Mouse (Mus musculus) left cerebral cortex, adult 11 months (tissue): ENCODE data around the gene Tmem69.

Experiments
- DNase-seq: peaks from one replicate; pipeline ENCODE4 v3.0.0; 2022; ENCODE audit warnings: low spot score

The Tmem69 gene

DNA sequence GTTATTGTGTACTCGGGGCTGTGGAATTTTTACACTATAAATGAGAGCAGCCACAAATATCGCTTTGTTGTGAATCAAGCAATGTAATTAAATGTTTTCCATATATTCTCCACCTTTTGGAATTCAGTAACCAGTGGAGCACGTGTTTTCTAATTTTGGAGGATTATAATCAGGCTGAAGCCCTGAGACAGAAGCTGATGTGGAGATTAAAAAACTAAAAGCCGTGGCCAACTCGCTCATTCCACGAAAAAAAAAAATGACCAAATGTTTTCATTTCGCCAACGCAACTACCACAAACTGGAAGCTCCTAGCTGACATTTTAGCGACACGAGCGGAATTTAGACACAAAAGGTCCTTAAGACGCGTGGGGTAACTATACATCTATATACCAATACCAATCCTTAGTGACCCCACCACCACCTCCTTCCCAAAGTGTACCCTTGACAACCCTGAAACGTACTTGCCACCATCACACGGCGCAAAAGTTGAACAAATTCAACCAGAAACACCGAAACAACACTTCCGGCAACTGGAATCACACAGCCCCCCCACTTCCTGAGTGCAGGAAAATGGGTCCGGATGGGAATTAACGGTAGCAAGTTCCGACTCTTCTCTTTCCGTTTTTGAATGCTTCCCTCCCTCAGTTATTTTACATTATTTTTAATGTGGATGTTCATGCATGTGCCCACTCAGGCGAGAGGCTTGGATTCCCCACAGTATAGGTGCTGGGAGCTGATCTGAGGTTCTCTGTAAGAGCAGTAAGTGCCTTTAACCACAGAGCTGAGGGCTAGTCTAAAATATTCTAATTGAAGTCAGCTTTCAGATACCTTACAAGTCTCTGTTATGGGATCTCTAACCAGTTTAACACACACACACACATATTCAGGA lies at the start of gene Tmem69:
TSS of gene Tmem69 (minus strand) at position 524 of the 888 bp plus-strand sequence.
- peak; percentile 59 for DNase-seq

DNA sequence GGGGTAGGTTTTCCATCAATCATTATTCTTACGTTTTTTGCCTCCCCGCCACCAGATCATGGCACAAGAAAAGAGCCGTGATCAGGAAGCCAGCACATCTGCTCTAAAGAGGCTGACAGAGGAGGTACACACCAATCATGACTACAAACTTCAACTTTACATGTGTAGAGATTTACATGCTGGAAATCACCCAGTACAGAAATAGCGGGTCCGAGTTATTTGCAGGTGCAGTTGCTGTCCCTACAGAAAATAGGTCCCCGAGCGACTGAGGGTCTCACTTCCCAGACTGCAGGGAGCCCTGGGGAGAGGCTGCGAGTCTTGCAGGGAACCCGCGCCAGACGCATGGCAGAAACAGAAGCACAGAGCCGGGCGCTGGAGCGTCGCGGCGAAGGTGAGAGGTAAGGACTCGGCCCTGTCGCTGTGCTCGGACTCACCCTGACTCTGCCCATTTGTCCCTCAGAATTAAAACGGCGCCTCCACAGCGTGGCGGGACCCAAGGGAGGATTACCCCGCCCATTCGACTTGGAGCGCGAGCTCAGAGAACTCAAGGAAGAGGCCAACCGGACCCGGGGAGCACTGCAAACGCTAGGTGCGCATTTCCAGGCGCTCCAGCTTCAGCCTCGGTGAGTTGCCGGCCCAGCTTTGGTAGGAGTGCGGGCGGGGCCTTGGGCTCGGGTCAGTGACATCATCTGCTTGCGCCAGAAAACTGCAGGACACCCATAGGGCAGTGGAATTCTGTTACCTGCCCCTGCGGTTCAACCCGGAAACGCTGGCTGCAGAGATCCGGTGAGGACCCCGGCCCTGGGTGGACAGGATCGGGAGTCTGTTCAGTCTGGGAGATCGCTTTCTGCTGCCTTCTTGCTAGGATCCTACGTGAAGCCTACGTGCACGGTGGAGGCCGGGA lies 41.5 kb upstream of the Tmem69 start:
- DNase-seq = peak; percentile 87

DNA sequence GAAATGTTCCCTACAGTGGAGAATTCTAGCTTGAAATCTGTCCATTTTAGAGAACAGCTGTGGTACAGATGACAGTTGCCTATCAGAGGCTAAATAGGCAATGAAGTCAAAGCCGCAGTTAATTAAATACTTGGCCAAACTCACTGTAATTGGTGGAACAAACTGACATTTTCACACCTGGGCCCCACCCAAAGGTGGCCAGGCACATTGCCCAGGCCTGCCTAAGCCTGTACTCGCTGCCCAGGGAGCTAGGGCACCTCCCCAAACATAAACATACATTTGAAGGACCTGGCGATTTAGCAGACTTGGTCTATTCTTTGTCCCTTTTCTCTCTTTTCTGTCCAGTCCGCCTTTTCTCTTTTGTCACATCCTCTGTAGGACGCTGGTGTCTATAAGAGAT lies 40.6 kb upstream of the Tmem69 start, which contains the start of gene Ccdc17:
TSS of gene Ccdc17 (plus strand) at position 276 of the 400 bp plus-strand sequence.
- no peak for DNase-seq

DNA sequence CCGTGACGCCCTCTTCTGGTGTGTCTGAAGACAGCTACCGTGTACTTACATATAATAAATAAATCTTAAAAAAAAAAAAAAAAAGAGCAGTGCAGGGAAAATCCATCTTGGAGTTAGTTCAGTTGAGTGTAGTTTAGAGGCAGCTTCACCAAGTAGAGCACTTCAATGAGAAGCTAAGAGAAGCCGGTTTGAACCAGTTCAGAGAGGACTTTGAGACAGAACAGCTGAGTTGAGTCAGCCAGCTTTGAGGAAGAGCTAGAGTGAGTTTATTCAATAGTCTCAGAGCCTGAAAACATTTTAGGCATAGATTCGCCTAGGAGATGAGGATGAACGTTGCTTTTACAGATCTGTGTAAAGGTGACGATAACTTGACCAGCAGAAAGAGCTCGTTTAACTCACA lies 40.1 kb upstream of the Tmem69 start:
- no peak for DNase-seq

DNA sequence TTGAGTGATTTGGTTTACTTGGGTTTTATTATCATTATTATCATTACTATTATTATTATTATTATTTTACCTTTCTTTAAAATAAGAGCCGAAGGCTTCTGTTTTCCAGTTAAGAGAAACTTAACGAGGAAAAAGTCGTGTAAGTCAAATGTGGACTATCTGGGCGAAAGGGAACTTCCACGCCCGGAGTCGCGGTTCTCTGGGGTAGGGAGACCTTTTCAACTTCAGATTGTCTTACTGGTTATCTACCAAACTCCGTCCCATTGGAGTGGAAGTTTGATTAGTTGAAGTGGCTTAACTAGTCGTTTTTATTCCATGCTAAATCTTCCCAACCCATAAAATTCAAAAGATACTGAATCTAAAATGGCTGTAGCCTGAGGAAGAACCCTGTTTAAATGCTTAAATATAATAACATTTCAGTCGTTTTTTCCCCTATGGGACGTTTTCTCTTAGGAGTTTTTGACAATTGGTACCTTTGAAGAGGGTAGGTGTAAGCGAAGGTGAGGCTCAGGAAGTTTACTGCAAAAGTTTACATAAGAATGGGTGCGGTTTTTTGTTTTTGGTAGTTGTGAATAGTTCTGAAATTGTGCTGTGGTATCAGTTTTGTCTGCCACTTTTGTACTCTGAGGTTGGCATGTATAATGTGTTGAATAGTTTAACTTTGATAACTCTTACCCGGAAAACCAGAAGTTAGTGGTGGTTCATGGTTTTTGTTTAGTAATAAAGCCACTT lies 2.6 kb upstream of the Tmem69 start:
- DNase-seq = no peak

DNA sequence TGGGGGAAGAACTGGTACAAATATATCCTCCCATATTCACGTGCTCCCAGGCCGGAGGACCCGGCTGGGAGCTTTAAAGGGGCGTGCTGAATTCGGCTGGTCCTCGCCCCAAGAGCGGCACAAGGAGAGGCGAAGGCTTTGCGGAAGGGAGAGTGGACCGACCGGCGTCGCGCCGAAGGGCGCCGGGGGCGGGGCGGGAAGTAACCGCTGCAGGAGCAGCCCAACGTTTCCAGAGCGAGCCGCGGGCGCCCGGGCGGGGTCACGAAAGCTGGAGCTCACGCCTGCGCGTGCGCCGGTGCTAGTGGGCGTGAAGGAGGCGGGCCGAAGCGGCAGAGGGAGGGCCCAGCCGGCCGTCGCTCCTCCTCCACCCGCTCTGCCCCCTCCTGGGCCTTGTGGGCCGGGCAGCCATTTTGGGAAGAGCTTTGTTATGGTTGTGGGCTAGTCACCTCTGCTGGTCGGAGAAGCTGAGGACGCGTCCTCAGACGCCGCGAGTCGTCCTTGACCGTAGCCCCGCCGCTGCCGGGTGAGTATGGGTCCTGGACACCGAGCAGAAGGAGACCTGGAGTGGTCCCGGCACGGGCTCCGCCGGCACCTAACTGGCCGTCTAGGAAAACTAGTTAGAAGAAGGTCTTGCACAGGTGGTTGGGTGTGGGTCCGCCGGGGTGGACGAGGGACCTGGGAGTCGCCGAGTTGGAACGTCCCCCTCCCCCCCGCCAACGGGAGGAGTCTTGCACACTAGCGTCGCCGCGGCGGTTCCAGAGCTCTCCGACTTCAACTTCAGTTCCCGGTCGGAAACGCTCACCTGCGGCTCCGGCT lies 1.8 kb upstream of the Tmem69 start, which contains the start of gene Gpbp1l1:
TSS of gene Gpbp1l1 (plus strand) at position 353 of the 816 bp plus-strand sequence.
- DNase-seq = peak; percentile 95

DNA sequence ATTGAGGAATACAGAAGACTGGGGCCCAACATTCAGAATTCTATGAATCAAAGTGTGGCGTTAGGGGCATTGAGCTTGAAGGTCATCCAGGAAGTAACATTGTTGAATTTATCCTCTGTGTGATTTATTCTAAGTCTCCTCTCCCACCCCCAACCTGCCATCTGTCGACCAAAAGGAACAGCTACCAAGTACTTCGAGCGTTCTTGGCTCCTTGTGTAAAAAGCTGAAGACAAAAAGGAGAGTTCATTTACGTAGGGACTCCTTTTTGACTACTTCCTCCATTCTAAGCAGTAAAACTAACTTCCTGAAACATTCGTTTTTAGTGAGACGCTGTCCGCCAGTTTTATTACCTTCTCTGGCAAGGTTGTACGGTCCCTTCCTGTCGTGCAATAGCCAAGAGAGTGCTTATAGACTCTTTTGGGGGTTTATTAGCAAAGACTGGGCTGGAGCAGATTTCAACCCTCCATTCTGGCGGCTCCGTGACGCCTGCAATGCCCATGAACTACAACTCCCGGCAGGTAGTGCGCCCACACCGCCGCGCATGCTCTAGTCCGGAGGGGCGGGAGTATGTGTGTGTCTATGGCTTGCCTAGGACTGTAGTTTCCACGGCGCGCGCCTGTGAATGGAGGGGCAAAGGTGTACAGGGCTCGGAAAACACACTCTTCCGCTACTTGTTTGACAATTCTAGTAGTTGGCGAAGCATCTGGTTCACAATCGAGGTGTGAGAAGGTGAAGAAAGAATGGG lies 997 bp upstream of the Tmem69 start:
- peak; percentile 91 for DNase-seq

DNA sequence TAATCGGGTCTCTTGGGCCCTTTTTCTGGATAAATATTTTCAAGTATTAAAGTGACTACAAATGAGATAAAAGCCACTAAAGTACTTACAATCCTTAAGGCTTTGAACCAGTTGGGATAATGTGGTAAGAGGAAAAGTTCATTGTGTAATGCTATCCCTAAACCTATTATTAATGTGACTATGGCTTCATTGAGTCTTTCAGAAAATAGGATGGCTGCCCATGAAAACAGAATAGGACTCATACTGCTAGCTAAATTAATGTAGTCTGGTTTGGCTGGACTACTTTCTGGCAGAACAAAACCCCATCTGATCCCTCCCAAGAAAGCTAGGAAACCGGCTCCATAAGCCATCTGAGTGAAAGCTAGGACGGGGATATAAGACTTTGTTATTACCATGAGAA lies 2.7 kb downstream of the Tmem69 start:
- DNase-seq = no peak

DNA sequence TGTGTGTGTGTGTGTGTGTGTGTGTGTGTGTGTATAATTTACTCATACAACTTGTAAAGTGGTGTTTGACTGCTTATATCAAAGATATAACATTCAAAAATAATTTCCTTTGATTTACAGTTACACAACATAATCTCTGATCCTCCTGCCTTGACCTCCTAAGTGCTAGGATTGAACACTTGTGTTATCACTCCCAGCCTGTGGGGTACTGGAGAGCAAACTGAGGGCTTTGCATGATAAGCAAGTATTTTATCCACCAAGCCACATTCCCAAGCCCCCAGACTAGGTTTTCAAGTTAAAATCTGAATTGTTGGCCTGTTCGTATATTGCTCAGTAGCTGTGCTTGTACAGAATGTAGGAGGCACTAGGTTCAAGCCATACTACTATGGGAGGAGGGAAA lies 5.3 kb downstream of the Tmem69 start:
- no peak for DNase-seq

DNA sequence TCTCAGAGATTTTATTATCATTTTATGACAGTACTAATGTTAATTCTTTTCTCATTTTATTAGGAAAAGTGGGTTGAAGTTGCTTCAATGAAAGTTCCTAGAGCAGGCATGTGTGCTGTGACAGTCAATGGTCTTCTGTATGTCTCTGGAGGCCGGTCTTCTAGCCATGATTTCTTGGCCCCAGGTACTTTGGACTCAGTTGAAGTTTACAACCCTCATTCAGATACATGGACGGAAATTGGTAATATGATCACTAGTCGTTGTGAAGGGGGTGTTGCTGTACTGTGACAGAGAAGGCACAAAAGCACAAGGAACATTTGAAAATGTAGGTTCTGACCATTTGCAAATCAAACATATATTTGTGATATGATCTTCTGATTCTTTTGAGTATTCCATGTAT lies 18.0 kb downstream of the Tmem69 start:
- no peak for DNase-seq

DNA sequence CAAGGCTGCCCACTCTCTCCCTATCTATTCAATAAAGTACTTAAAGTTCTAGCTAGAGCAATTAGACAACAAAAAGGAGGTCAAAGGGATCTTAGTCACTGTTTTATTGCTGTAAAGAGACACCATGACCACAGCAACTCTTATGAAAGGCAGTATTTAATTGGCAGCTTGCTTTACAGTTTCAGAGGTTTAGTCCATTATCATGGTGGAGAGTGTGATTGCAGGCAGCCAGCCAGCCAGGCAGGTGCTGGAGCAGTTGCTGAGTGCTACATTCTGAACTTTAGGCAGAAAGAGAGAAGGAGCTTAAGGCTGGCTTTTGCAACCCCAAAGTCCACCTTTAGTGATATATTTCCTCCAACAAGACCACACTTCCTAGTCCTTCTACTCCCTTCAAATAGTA lies 19.4 kb downstream of the Tmem69 start:
- no peak for DNase-seq

DNA sequence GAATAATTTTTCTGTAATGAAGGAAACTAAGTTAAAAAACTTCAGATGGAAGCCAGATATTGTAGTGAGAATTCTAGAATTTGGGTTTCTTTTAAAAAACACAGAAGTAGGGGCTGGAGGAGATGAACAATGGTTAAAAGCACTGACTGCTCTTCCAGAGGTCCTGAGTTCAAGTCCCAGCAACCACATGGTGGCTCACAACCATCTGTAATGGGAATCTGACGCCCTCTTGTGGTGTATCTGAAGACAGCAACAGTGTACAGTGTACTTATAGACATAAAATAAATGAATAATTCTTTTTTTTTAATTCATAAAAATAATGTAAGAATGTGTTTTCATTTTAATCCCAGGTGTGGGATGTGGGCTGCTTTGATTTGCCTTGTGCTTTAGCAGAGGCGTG lies 24.6 kb downstream of the Tmem69 start:
- no peak for DNase-seq

DNA sequence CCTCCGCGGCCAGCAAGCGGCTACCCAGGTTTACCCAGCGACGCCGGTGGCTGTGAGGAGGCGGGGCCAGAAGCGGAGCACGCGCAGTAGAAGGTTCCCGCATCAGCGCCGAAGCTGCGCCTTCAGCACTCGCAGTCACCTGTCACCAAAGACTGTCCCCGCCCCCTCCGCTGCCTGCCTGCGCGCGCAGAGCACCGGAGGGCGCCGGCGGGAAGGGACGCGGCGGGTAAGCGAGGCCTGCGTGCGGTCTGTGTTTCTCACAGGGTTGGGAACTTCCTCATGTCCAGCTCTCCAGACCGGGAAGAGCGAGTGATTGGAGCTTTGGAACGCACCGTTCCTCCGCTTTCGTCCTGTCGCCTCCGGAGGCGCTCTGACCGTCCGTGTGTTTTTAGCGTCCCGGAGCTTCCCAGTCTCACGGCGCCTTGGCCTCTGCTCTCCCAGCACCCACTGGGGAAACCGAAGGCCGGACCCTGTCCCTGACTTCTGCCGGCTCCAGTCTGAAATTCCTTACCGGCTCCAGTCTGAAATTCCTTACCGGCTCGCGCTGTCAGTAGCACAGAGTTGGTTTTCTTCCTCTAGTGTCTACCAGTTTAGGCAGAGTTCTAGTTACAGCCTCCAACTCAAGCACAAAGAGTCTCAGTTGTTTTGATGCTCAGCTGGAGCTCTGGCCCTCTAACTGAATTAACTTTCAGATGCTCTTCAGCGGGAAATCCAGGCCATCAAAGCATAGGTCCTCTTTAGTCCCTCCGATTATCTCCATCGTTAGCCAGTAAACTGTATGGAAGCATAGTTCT lies 48.1 kb downstream of the Tmem69 start, which contains the start of gene Ipp:
TSS of gene Ipp (plus strand) at position 125 of the 794 bp plus-strand sequence.
- peak; percentile 91 for DNase-seq

DNA sequence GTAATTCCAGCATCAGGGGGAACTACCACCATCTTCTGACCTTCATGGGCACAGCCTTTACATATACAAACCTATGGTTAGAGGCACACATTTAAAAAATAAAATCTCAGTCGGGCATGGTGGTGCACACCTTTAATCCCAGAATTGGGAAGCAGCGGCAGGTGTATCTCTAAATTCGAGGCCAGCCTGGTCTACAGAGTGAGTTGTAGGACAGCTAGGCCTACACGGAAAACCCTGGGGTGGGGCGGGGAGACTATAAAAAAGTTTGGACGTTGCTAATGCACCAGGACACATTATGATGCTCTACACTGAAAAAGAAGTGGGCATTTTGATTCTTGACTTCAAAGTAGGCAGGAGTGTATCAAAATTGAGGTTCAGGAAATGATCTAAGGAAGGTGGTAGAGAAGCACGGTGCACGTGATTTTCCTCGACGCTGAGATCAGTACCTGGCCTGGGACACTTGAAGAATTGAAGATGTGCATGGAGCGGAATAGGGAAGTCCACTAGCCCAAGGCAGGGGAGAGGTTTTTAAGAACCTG lies 48.8 kb downstream of the Tmem69 start:
- DNase-seq = no peak
